Mouse (Mus musculus): ENCODE measurements around the gene Fam117b.

- TF ChIP-seq CTCF (conservative IDR thresholded peaks at IDR 0.05; ENCODE audit: insufficient read depth, insufficient read length, low read depth, low read length) (no peak), POLR2A (IDR thresholded peaks at IDR 0.05; ENCODE audit: low read depth, low read length) (no peak)
Measured at GRCm38 (mm10) chr1:59891185-59891584, 21.6 kb upstream of the Fam117b start.
